Mouse (Mus musculus): Measurements from ENCODE around the gene Bcan.

Gene Bcan

GRCm38 (mm10) chr3:88000181-88000580, at the start of gene Bcan:
Bcan (minus strand) TSS chr3:88000230.
- peak; percentile 84 for DNase-seq (ENCODE audit: low read depth, low spot score)

GRCm38 (mm10) chr3:88049532-88049931, 49.5 kb upstream of the Bcan start:
- no peak for DNase-seq (ENCODE audit: low read depth, low spot score)

GRCm38 (mm10) chr3:88042661-88043421, 42.8 kb upstream of the Bcan start, which contains the start of gene Gpatch4:
Gpatch4 (plus strand) TSS chr3:88043108.
- DNase-seq (ENCODE audit: low read depth, low spot score), result peak; percentile 99

- DNase-seq (ENCODE audit: low read depth, low spot score), result no peak
These were observed 35.7 kb upstream of the Bcan start for GRCm38 (mm10) chr3:88035561-88036293.

GRCm38 (mm10) chr3:88033506-88033905, 33.5 kb upstream of the Bcan start:
- no peak for DNase-seq (ENCODE audit: low read depth, low spot score)

- peak; percentile 89 for DNase-seq (ENCODE audit: low read depth, low spot score)
These were observed 30.8 kb upstream of the Bcan start for GRCm38 (mm10) chr3:88030608-88031395.

GRCm38 (mm10) chr3:88027434-88028186, 27.6 kb upstream of the Bcan start, which contains the start of gene Hapln2:
Hapln2 (minus strand) TSS chr3:88027583.
- DNase-seq (ENCODE audit: low read depth, low spot score), result peak; percentile 93

- no peak for DNase-seq (ENCODE audit: low read depth, low spot score)
These were observed 26.8 kb upstream of the Bcan start for GRCm38 (mm10) chr3:88026823-88027222.

GRCm38 (mm10) chr3:88023192-88024074, 23.4 kb upstream of the Bcan start:
- no peak for DNase-seq (ENCODE audit: low read depth, low spot score)

- DNase-seq (ENCODE audit: low read depth, low spot score), result peak; percentile 94
These were observed 22.5 kb upstream of the Bcan start for GRCm38 (mm10) chr3:88022322-88023191.

GRCm38 (mm10) chr3:88010634-88011265, 10.7 kb upstream of the Bcan start:
- DNase-seq (ENCODE audit: low read depth, low spot score), result no peak

GRCm38 (mm10) chr3:88005822-88006786, 6.1 kb upstream of the Bcan start:
- no peak for DNase-seq (ENCODE audit: low read depth, low spot score)

- no peak for DNase-seq (ENCODE audit: low read depth, low spot score)
These were observed 2.4 kb upstream of the Bcan start for GRCm38 (mm10) chr3:88002291-88002976.

GRCm38 (mm10) chr3:88000816-88001595, 976 bp upstream of the Bcan start:
- no peak for DNase-seq (ENCODE audit: low read depth, low spot score)

GRCm38 (mm10) chr3:87999243-87999895, 661 bp downstream of the Bcan start:
- DNase-seq (ENCODE audit: low read depth, low spot score), result no peak

- DNase-seq (ENCODE audit: low read depth, low spot score), result no peak
These were observed 1.3 kb downstream of the Bcan start for GRCm38 (mm10) chr3:87998747-87999146.
